Mouse (Mus musculus) adrenal gland, adult 2 months (tissue): ENCODE data around the gene Msi2. TPM values are rescaled to one million over a fixed set of nuclear protein-coding genes. Genes with fewer than 3 reads are reported as not detected.

ENCODE experiments used
- DNase-seq: peaks from one replicate; pipeline ENCODE4 v3.0.0; 2021
- polyA plus RNA-seq: library from polyadenylated mRNA; depleted of rRNA; stranded (reverse); fragments of >200 nt; gene quantifications from 2 replicates; pipeline ENCODE4 v1.2.3, GENCODE M21; 2012
- total RNA-seq, 2 experiments: library from RNA; stranded (reverse); gene quantifications; 2 replicates each; pipeline ENCODE4 v1.2.3; 2021

Msi2 gene
- total and polyA plus RNA-seq, 3 experiments = 39.1 to 214 (median 205) TPM

DNA sequence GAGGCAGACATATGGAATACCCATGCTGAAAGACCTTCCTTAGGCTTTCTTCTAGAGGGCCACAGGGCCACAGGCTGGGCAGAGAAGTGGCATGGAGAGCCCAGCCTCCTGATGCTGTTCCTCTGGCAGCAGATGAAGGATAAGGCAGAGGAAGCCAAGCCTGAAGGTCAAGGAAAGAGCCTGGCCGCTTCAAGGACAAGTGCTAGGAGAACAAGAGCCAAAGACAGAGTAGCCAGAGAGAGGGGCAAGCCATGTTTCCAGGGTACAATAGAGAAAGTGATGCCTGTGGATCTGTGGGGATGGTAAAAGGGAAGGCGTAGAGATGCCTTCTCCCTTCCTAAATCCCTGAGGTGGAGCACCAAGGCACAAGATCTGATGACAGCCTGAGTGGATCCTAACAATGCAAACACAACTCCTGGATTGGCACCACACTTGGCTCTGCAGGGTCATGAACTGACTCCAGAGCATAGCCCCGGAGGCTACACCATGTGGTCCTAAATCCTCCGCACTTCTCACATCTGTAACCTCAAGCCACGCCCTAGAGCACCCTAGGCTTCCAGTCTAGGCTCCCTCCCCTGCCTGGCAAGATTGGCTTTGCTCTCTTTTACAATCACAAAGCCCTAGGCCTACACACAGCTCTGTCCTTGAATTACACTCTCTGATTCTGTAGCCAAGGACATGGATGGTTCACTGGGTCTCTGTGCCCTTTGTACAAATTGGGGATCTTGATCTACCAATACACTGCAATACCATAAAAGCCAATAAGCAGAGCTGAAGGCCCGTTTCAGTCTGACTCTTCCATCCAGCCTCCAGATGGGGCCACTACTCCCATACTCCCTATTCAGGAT is 202.4 kb downstream of the Msi2 start:
- DNase-seq = peak; percentile 73

DNA sequence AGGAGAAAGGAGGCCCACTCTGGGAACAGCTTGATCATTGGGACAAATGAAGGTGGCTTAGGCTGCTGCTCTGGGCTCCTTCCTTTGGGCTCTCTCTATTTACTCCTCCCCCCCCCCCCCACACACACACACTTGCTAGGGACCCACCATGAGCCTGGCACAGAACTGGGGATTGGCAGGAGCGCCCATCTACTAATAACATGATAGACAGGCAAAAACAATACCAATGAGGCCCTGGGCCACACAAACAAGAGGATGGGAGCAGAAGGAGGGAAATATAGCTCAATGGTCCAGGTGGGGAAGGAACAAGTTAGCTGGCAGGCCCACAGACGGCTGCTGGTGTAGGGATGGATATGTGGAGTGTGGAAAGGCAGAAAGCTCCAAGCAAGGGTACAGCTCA is 203.0 kb downstream of the Msi2 start:
- DNase-seq = no peak

DNA sequence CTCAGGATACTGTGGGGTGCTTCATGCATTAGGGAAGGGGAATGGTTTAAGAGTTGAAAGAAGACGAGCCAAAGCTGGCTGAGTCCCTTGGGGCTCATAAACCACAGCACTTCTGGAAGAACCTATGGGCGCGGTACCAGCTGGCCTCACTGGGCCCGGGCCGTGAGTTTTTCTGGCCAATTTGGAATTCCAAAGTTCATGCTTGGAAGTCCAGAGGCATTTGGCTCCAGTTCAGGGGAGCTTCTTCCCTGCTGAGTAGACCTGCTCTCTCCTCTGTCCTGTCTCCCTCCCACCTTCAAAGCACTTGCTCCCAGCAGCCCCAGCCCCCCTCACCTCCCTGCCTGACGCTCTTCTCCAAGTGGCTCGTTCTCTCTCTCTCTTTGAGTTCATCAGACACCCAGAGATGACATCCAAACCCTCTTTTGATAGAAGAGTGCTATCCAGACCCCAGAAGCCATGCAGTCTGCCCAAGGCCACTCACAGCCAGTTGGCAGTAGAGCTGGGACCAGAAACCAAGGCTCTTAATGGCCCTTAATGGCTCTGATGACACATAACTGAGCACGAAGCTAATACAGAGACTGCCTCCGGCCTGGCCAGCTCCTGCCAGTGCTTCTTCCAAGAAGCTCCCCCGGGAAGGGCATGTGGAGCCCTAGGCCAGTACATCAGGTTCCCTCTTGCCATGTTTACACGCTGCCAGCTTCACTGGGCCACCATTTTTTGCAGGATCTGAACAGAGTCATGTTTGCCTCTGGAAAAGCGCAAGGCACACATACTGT is 204.0 kb downstream of the Msi2 start:
- DNase-seq = peak; percentile 62

DNA sequence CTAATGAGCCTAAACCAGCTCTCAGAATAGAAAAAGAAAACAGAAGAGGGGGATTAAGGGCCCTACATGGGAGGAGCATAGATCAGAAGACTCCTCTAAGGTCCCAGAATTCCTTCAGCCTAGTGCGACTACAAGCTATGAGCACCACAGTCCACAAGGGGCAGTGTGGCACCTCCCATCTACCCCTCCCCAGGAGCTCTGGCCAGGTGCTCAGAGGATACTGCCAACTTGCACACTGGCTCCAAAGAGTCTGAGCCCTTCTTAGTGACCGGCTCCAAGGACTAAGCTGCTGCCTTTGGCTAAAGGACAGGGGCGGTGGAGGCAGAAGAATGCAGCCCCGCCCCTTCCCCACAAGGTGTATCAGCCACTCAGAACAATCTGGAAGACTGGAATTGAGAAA is 205.7 kb downstream of the Msi2 start:
- peak; percentile 55 for DNase-seq

DNA sequence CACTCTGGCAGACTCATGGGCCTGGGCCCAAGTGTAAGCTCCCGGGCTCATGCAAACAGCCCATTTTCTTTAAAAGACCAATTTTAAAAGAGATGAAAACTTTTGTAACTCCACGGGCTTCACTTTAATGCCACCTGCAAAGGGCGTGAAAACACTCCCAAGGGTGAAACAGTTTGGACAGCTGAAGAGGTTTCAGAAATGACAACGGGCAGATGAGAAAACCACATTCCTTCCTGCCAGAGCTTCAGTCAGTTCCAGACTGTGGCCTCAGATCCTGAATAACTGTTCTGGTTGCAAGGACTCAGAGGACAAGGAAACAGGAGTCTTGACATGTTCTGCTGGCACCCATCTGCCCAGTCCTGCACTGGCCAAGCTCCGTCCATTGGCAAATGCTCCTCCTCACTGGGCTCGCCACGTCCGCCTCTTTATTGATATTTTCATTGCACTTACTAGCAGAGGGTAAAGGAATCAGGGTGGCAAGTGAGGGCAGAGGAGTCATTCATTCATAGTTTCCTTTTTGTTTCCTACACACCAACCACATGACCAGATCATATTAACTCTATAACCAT is 207.9 kb downstream of the Msi2 start:
- DNase-seq = no peak

DNA sequence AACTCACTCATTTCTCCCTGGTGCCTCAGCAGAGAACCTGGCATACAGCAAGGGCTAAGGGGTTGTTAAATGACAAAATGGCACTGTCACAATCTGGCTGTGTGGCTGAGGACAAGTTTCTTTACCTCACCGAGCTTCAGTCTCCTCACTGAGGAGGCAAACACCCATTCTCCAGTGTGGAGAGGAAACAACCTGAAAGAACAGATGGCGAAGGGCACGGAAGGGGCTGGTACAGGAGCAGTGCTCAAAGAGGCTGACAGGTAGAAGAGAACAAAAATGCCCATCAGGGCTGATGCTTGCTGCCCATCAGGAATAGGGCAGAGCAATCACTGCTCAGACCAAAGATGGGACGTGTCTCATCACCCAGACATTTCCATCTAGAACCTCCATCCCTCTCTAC is 208.8 kb downstream of the Msi2 start:
- no peak for DNase-seq

DNA sequence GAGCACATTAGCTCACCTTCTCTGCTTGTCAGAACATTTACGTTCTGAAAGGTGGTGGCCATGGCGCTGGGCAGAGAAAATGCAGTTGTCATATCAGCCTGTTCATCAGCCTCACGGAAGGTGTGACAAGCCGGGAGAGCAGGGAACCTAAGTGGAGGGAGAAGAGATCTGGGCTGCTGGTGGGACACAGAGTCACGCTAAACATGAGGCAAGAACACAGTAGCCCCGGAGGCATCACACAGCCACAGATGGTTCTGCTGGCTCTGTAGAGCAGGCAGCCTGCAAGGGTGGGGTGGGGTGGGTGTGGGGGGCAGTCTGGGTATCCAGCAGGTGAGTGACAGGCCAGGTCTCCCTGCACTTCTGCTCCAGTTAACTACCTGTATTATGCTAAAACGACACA is 210.2 kb downstream of the Msi2 start:
- DNase-seq = no peak

DNA sequence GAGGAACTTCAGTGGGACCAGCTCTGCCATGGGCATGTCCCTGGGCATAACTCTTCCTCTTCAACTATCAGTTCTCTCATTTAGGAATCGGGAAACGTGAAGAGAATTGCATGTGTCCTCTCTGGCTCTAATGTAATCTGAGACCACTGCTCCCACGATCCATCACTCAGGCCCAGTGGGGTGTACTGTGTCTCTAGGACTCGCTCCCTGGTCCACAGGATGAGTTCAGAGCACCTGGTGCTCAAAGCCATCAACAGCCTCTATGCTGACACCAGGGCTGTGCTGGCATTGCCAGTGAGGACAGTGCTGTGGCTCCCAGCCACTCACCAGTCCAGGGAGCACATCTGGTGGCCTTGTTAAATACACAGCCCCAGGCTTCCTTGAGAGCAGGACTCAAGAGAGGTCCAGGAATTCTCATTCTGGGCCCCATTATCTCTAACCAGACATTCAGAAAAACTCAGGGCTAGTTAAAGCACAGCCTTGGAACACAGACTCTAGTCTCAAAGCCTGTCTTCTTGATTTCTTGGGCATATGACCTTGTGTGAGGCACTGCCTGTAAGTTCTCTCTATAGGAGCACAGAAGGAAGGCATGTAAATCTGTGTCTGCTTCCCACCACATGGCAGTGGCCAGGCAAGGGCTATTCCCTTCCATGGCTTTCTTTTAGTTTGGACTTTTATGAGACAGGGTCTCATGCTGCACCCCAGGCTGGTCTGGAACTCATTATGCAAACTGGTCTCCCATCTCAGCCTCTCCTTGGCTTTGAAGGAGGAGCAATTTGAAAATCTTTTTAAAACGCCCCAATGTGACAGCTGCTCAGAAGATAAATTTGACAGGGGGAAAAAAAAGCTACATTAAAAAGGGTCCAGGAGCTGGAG is 211.5 kb downstream of the Msi2 start:
- DNase-seq = no peak

DNA sequence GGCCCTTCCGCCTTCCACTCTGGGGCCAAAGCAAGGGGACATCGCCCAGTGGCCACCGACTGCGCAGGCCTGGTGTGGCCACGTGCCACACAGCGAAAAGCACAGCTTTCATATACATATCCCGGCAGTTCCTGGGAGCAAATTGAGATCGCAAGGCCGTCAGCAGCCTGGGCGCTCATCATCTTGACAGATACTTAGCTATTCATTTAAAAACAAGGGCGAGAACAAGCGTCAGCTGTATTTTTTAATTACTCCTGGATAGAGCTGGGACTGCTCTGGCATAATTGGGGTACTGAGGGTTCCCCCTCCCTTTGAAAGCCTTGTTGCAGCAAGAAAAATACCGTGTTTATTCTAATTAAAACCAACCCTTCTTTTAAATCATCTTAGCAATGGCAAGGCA is 212.2 kb downstream of the Msi2 start:
- no peak for DNase-seq

DNA sequence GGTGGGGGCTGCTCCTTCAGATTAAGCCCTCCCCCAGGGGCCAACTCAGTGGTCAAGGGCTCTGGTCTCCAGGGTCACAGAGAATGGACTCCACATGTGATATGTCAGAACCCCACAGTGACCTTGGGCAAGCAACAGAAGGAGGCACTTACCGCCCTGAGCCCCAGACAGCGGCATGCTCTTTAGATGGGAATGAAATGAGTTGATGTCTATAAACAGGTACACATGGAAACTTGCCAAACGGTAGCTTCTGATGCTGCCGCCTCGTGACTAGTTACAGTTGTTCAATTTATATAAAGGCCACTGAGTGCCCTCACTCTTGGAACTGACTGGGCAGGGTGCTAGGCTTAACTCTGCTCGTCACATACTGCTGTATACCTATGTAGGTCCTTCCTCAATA is 215.7 kb downstream of the Msi2 start:
- peak; percentile 34 for DNase-seq

DNA sequence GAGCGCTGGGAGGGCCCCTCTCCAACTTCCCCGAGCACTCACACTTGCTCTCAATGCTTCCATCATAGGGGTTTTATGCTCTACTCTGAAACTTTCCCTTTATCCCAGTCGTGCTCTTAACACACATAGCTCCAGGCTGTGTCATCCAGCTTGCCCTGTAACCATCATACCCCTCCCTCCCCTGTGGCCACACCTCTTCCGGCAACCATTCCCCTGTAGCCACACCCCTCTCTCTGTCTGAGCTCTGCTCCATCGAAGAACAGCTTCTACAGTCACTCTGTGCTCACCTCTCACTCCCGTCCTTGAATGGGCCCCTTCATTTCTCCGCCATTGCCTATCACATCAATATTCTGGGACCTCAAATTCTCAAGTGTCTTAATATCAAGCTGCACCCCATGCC is 219.8 kb downstream of the Msi2 start:
- peak; percentile 35 for DNase-seq

DNA sequence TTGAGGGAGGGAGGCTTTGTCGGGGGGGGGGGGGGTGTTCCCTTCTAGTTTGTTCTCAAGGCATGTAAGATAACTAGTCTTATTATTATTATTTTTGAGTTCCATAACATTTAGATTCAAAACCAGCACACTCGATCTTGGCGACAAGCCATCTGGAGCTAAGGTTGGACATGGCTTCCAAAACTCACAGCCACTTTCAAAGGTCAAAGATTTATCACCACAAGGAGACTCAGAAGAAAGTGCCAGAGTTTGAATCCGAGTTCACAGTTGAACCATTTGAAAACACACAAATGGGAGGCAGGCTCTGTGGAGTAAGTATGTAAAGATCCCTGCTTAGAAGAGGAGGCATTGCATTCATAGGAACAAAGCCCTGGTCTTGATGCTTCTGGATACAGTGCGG is 221.9 kb downstream of the Msi2 start:
- no peak for DNase-seq

DNA sequence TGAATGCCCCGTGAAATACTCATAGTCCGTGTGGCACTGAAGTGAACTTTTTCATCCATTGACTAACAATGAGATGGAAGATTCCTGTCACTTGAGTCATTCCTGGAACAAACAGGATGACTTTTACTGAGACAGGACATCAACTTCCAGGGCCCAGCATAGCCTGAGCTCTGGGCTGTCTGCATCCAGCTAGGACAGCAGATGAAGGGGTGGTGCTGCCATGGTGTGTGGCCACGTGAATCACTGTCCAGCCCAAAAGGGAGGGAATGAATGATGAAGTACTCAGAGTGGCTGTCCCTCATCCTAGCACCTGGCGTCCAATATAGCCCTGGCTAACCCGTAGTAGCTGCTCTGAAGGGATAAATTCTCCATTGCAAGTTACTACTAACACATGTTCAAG is 222.6 kb downstream of the Msi2 start:
- DNase-seq = peak; percentile 74

DNA sequence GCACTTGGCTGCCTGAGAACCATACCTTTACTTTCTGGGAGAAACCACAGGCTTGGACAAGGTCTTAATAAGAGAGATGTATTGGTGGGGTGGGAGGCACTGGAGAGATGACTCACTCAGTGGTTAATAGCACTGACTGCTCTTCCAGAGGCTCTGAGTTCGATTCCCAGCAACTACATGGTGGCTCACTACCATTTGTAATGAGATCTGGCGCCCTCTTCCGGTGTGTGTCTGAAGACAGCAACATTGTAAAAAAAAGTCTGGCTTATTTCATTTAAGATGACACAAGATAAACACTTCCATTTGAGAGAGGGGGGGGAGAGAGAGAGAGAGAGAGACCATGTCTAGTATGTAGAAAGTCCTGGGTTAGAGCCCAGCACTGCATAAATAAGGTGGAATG is 223.3 kb downstream of the Msi2 start:
- no peak for DNase-seq

DNA sequence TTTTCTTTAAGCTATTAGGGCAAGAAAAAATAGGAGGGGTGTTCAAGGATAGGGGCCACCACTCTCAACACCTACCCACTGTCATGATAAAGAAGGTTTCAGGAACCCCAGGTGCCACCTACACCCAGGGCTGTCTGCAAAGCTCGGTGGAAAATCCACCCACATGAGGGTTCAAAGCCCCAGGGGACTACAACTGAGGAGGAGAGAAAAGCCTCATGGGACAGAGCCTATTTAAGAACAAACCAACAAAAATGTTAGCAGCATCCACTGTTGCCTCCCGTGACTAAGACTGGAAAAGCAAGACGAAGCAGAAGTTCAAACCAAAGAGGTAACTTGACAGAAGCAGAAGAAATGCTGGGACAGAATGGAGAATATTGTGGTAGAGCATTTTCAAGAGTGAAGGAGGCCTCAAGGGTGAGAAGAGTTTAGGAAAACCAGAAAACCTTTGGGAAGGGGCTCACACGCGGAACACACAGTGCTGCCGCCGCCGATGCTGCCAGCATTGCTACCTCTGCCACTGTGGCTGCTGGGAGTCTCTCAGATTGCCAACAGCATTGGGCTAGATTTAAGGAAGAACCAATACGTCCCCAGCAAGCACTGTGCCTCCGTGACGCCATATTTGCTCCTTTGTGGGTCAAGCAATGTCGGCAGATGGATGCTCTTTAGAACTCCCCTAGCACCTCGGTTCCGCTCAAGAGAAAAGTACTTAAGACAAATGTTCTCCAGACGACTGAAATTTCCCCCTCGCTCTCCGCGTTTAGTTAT is 224.3 kb downstream of the Msi2 start:
- DNase-seq = no peak

DNA sequence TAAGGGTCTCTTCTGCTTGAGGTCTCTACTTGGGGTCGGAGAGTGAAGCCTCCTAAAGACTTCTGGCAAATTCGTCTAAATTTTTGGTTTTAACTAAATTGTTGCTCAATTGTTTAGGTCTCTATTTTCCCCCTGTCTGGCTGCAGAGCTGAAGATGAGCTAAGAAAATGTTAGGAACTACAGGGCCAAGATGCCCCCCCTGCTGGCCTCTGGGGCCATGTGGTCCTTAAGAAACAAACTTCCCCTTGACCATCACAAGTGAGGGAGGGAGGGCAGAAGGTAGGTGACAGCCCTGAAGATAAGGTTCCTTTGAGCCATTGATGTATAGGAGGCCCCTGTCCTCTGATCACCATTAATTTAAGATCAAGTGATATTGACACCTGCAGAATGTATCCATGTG is 225.7 kb downstream of the Msi2 start:
- no peak for DNase-seq

DNA sequence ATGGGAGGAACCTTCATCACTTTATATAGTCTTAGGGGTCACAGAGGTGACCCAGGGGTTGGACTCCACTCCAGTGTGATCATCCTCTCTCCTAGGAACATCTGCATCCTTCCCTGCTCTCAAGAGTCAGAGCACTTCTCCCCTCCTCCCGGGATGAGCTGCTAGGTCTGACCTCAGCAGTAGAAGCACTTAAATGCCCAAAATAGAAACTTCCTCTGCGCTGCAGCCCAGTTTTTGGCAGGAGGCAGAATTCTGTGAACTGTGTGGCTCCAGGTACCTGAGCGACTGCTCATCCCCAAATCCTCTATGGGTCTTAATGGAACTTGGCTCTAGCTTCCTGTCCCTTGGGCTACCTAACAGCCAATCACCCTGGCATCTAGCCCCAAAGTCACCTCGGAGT is 228.3 kb downstream of the Msi2 start:
- DNase-seq = no peak

DNA sequence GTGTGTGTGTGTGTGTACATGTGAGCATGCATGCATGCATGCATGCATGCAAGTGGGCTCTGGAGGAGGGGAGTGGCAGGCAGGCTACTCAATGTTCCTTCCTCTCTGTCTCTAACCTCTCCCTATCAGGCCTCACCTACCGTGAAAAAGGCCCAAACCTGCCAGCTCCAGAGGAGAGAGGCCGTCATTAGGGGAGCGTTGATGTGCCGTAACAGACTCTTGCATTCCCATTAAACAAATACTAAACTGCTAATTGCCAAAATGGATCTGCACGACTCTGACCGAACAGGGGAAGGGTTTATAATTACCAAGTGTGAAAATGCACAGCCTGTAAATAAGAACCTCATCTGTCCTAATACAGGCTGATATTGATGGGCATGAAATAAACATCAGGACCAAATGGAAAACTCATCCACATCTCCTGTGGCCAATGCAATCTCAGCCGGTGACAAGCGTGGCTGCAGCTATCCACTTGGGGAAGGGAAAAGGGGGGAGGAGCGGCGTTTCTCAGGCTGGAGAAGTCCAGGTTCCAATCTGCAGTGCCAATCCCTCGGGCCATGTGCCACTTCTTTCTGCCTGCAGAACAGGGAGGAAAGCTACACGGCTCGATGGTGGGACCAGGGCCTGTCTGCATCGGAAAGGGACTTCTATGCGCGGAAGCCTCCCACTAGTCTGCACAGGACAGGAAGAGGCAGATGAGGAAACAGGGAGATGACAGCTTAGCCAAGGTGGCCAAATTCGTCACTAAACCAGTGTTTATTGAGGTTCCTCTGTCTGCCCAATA is 229.2 kb downstream of the Msi2 start:
- no peak for DNase-seq

DNA sequence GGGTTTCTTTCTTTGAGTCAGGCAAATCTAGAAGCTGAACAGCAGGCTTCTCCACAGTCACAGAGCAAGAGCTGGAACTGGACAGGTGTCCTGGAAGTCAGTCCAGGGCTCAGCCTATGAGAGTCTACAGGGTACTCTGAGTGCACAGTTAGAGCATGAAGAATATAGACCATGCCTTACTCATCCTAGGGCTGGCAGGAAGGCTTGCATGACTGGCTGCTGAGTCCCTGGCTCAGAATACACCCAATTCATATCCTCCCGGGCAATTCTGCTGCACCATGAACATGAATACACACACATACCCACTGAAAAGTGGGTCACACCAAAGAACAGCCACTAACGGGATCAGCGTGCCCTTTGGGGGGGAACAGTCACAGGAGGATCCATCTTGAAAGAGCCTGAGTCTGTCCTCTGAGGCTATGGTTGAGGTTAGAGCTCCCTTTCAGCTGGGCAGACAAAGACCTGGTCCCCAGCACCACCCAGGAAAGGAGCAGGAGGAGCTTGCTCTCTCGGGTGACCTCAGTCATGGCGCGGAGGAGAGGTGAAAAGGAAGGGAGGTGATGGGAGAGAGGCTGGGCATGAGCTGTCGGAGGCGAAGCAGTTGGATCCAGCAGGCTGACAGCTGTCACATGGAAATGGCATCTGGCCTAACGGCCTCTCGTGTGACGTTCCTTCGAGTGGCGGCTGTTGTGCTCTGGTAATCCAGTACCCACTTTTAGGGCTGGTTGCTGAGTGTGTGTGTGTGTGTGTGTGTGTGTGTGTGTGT is 230.0 kb downstream of the Msi2 start:
- DNase-seq = no peak

DNA sequence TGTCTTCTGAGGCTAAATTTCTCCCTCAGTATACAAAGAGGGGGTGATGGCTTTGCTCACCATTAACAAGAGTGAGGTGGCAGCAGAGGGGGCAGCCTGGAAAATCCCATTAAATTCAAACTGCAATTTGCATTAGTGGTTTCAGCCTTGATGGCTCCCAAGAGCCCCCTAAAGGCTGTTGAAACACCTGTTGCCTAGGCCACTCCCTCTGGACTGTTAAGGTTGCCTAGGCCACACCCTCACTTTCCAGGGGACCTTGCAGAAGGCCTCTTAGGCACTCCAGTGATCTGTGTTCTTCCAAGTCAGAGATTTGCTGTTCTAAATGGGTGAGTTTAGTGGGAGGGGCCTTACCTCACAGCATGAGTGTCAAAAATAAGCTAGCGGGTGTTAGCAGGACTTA is 232.3 kb downstream of the Msi2 start:
- no peak for DNase-seq
